Mouse (Mus musculus) ES-Bruce4 (cell line): Measurements from ENCODE around the gene Ctsa.

Experiments
- CTCF ChIP-seq: IDR thresholded peaks from one replicate; pipeline ENCODE4 v1.8.1; 2011; ENCODE audit warnings: low read depth, low read length
- POLR2A ChIP-seq: IDR thresholded peaks from one replicate; pipeline ENCODE4 v1.8.1; 2011; ENCODE audit warnings: low read length; ENCODE audit not compliant: insufficient read depth

- TF ChIP-seq CTCF (no peak), POLR2A (no peak)
Observed at GRCm38 (mm10) chr2:164873621-164874020, 40.9 kb downstream of the Ctsa start.
